Mouse (Mus musculus): ENCODE results near the gene Podxl. TPM values are rescaled to one million over a fixed set of nuclear protein-coding genes. Genes with fewer than 3 reads are reported as not detected.
"Not testable (repeated sequence)": the region's sequence is repeated elsewhere in the genome, so short reads cannot be mapped to it uniquely, and the experiment has no call there.

Podxl gene
- total RNA-seq, 2 experiments from 2014 or later, result 19.0 to 20.2 TPM

DNA sequence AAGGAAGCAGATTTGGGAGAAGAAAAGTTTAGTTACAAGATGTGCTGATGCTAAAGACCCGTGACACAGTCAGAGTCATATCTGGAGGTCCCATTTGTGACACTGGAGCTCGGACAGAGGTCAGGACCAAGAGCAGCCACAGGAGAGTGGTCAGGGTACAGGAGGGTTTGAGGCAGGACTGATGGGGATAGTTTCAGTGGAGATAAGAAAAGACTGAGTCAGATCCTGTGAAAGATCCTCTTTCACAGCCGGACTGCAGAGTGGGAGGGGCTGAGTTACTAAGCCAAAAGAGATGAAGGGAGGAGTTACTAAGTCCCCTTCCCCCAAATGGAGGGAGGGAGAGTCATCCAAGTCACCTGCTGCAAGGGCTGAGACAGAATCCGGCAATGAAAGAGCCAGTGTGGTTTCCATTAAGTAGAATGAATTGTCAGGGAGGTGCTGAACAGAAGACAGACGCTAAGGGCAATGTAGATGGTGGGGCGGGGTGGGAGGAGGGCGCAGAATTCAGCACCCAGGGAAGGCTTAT, 4.4 kb upstream of the Podxl start:
- intact Hi-C loops (cut with DNase I), result no loop called here

DNA sequence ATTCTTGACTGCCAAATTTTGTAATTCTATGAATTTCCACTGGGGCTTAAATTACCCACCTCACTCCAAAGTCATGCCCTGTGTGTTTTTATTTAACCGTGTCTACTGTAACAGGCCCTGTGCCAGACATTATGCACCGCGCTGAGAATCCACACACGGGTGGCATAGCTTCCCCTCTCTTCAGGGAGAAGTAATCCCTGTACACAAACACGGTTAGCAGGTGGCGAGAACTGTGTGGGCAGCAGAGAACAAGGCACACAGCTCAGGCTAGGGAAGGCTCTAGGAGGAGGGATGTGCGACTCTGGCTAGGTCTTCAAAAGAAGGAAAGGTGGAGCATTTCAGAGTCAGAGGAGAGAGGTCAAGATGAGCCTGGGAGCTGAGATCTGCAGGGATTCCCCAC, 3.4 kb upstream of the Podxl start:
- no peak for DNase-seq
- intact Hi-C loops (cut with DNase I), result no loop called here

More for the DNA sequence above, 4.4 kb upstream of the Podxl start:
- no peak for DNase-seq

- DNase-seq, result peak; percentile 15
- intact Hi-C loops (cut with DNase I), result no loop called here
Measured at GRCm38 (mm10) chr6:31564901-31565391, 1.2 kb upstream of the Podxl start.

DNA sequence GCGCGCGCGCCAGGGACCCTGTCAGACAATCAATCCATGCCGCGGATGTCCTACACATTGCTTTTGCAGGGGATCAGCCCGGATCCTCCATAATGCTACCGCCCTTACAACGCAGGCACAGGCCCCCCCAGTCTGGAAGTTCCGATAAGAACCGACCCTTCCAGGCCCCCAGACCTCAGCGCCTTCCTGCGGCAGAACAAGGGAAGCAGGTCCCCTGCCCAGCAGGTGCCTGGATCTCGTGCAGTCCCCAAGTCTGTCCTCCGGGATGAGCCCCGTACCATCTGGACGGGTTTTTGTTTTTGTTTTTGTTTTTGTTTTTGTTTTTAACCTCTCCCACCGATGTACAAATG, 376 bp upstream of the Podxl start:
- DNase-seq, result no peak

DNA sequence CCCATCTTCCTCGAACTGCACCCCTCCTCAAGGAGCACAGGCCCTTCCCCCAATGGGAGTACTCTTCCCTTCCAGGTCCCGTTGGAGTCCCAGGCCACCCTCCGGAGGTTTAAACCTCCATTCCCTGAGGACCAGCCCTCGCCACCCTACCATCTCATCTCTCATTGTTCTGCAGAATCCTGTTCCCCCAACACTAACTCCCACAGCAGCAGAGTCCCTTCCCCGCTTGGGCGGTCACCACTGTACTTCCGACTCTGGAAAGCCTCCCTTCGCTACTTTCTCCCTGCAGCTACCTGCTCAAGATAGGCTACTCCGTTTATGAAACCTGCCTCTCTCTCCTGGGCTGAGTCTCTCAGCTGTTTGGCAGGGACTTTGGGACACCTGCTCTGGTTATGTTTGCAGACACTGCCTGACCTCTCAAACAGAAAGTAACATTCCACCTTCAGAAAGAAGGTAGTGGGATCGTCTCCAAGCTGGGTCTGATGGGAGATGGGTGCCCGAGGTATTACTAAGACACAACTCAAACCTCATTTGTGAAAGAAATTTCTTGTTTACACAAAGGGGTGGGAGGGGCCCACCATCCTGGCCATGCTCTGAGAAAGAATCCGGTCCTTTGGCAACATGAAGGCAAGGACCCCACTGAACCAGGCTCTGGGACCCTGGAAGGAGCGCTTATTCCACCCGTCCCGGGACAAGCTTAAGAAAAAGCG, 1.3 kb downstream of the Podxl start:
- no peak for DNase-seq
- intact Hi-C loops (cut with DNase I), result no loop called here

More for the DNA sequence above, 376 bp upstream of the Podxl start:
- intact Hi-C loops (cut with DNase I), result no loop called here

DNA sequence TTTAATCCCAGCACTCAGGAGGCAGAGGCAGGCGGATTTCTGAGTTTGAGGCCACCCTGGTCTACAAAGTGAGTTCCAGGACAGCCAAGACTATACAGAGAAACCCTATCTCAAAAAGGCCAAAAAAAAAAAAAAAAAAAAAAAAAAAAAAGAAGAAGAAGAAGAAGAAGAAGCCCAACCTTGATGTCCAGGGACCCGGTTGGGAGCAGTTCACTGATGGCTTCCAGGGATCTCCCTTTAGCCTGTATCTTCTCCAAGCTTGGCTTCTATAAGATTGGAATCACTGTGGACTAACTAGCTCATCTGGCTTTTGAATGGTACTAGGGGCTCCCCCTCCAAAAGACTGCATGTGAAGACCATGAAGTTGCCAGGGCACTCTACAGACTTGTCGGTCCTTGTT, 1.8 kb downstream of the Podxl start:
- DNase-seq; intact Hi-C loops (cut with DNase I): not testable (repeated sequence)

DNA sequence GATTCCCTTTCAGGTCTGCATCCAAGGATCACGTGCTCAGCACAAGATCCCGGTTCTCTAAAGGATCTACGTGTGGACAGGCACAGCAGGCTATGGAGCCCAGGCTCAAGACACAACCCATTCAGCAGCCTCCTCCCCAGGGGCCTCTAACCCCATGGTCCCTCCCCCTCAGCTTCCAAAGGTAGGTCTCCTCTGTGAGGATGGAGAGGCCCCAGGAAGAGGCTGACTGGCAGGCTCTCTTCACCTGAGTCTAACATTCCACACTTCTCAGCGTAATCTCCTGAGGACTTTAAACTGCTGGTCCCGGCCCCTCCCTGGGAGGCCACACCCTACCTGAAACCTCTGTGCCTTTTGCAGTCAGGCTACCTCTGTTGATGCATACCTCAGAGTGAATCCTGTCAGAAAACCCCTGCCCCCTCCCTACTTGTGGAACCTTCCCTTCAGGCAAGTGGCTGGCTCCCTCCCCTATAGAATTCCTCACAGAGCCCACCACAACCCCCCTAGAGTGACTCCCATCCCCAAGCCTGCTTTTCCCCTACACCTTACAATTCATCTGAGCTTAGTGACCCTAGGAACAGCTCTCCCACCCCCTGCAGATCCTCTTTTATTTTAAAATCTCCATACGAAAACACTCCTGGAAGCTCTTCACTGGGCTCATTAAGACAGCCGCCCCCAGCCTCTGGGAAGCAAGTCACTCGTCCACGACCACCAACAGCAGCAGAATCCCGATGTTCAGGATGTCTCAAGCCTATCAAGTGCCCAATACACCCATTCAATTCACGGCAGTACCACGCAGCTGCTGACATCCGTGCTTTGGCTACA, 3.4 kb downstream of the Podxl start:
- intact Hi-C loops (cut with DNase I), result no loop called here
- DNase-seq, result no peak

DNA sequence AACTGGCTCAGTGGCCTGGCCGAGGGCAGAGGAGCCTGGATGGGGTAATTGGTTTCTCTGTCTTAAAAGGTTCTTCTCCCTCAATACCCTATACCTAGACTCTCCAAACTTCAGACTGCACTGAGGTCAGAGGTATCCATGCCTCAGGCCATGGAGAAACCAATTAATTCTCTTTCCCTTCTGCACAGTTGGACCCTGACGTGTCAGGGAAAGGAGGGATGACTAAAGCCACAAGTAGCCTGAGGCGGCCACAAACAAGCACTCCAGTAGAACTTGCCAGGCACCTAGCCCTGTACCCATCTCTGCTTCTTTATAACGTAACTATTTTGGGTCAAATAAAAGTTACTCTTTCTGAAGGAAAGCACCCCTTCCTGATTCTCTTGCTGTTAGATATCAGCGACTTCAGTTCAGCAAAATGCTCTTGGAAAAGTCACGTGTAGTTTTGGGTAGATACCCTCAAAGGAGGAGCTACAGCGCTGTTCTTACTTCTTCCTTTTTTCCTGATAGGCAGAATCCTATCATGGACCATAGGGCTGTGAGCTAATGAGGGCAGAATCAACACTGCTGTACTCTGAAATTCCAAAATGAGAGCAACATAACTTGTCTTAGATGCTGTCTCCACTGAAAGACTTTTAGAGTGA, 7.2 kb downstream of the Podxl start:
- no peak for DNase-seq
- intact Hi-C loops (cut with DNase I), result no loop called here

DNA sequence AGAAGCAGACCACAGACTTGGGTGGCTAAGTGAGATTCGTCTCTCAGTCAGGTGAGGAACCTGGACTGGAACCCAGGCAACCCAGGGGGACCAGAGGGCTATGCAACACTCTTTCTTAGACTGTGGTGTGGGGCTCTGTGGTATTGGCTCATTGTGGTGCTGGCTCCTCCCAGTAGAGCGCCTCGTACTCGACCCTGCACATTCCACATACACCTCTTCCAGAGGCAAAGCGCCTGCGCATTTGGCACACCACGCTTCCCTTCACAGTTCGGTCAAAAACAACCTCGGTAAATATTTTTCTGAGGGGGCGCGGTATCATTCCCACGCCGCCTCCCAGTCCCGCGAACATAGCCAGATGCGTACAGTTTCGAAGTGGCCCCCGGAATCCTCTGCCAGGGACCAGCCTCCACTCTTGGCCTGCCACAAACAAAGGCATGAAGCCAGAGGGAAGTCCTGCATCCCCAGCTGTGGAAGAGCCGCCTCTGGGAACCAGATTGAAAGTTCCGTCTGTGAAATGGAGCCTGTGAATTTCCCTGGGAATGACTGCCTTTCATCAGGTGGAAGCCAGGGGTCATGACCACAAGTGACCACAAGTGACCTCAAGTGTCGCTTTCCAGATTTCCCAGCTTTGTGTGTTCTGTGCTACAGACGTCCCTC, 12.8 kb downstream of the Podxl start:
- intact Hi-C loops (cut with DNase I), result no loop called here
- no peak for DNase-seq

- intact Hi-C loops (cut with DNase I), result no loop called here
- peak; percentile 78 for DNase-seq
Measured at GRCm38 (mm10) chr6:31549361-31550051, 14.3 kb downstream of the Podxl start.

DNA sequence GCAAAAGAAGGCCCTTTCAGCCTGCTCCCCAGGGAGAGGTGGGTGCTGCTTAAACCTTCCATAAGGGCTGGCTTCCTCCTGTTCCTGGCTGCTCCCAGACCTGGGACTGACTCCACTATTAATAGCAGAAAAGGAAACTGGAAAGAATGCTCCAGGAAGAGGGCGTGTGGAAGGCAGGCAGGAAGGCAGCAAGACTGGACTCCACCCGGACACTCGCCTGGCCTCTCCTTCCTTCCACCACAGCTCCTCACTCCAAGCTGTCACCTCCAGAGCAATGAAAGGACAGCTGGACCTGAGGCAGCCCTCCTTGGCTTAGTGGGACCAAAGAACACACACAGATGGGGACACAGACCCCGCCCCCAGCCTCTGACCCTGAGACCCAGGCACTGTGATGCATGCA, 19.5 kb downstream of the Podxl start:
- intact Hi-C loops (cut with DNase I), result no loop called here

GRCm38 (mm10) chr6:31540018-31540417, 23.8 kb downstream of the Podxl start:
- DNase-seq, result no peak
- intact Hi-C loops (cut with DNase I), result no loop called here

More for the DNA sequence above, 19.5 kb downstream of the Podxl start:
- DNase-seq, result no peak

- intact Hi-C loops (cut with DNase I), result no loop called here
- no peak for DNase-seq
Measured at GRCm38 (mm10) chr6:31538112-31538511, 25.7 kb downstream of the Podxl start.

DNA sequence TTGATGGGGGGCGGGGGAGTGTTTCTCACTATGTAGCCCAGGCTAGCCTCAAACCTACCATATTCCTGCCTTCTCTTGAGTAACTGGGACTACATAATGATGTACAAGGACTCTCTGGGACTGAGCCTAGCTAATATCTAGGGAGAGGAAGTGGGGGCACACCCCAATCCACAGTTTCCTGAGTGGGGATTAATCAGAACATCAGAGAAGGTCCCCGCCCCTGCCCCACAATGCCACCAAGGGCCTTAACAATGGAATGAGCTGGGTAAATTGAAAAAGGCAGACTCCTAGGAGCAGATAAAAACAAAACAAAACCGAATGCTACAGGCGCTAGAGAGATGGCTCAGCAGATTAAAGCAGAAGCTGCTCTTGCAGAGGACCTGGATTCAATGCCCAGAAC, 26.6 kb downstream of the Podxl start:
- DNase-seq, result no peak
- intact Hi-C loops (cut with DNase I), result no loop called here

- DNase-seq, result no peak
- intact Hi-C loops (cut with DNase I), result no loop called here
Measured at GRCm38 (mm10) chr6:31534705-31535104, 29.1 kb downstream of the Podxl start.

- intact Hi-C loops (cut with DNase I), result no loop called here
Measured at GRCm38 (mm10) chr6:31531880-31532279, 31.9 kb downstream of the Podxl start.

DNA sequence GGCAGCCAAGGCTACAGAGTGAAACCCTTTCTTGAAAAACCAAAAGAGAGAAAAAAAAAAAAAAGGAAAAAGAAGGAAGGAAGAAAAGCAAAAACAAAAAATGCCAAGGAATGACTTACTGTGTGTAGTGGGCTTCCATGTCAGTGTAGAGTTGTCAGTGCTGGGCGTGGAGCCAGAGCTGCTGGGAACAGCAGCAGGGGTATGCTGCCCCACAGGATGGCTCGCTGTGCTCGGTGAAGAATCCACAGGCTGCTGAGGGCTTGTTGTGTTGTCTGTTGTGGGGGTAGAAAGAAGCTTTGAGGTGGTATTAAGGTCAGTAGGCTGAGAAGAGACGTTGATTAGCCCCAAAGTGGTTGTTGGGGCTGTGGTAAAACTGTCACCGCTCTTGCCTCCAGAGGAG, 35.4 kb downstream of the Podxl start:
- intact Hi-C loops (cut with DNase I), result no loop called here
- DNase-seq, result no peak

More at GRCm38 (mm10) chr6:31531880-31532279, 31.9 kb downstream of the Podxl start:
- DNase-seq, result no peak

GRCm38 (mm10) chr6:31527897-31528296, 35.9 kb downstream of the Podxl start:
- intact Hi-C loops (cut with DNase I), result no loop called here

GRCm38 (mm10) chr6:31526929-31527328, 36.9 kb downstream of the Podxl start:
- no peak for DNase-seq
- intact Hi-C loops (cut with DNase I), result no loop called here

More at GRCm38 (mm10) chr6:31527897-31528296, 35.9 kb downstream of the Podxl start:
- peak; percentile 51 for DNase-seq
